Mouse (Mus musculus): ENCODE measurements at regions not wholly inside any gene's neighbourhood (a gene's known extent, or its start where the extent isn't known, plus 50 kb on each side); places are given as distances from the start of the nearest gene placed in this dataset.
A peak's percentile ranks its signal among the peaks of the same experiment; 100 is the strongest.

DNA sequence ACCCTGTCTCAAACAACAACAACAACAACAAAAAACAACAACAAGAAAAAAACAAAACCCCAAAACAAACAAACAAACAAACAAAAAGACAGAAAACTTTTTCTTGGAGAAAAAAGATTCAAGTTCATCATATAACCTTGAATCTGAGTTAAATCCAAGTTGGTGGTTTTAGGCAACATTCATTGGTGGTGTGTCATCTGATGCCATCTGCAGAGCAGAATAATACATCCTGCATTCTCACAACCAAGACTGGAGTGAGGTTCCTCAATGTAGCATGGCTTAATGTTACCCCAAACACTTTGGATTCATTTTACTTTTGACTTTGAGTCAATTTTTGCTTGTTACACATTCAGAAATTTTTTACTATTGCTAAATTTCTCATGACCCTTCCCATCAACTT, 577.3 kb upstream of the 4930452B06Rik start:
- Histone ChIP-seq H3K4me1 (replicated peaks; ENCODE audit: low read depth, low read length) (peaks cover 13% of the 10 kb centered on the region), H3K9me3 (ENCODE audit: low read length) (no peaks in the 10 kb centered on the region), H3K27me3 (ENCODE audit: insufficient read depth, low read length) (no peaks in the 10 kb centered on the region), H3K4me3 (replicated peaks; ENCODE audit: low read length) (no peak overlapping the region), H3K36me3 (ENCODE audit: insufficient read depth, low read length) (no peaks in the 10 kb centered on the region)
- no peak for TF ChIP-seq POU5F1 (IDR thresholded peaks at IDR 0.05; ENCODE audit: borderline replicate concordance, low read length)
- TF ChIP-seq NANOG (IDR thresholded peaks at IDR 0.05; ENCODE audit: borderline replicate concordance, low read length): no peak
- TF ChIP-seq CTCF (conservative IDR thresholded peaks at IDR 0.05; ENCODE audit: low read length): no peak

DNA sequence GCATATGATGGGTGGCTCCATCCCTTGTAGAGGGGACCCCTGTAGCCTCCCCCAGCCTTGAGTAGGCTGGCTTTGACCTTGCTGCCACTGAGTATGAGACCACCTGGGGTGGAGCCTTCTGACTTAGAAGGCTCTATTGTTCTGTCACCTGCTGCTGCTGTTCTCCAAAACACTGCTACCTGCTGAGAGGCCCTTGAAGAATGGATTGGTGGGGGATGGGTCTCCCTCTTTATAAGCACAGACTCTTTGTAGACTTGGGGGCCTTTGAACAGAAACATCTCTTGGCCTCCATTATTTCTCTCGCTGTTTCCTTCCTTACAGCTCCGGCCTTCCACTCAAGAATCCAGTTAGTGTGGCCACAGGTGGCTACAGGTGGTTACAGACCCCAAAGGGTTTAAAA, 576.1 kb upstream of the 4930452B06Rik start:
- H3K4me1 ChIP-seq (replicated peaks; ENCODE audit: low read depth, low read length): peaks cover 13% of the 10 kb centered on the region
- no peaks in the 10 kb centered on the region for H3K36me3 ChIP-seq (ENCODE audit: insufficient read depth, low read length)
- peak; percentile 76; the same call in 1 of the 2 replicates for TF ChIP-seq NANOG (IDR thresholded peaks at IDR 0.05; ENCODE audit: borderline replicate concordance, low read length)
- TF ChIP-seq CTCF (conservative IDR thresholded peaks at IDR 0.05; ENCODE audit: low read length): no peak
- no peaks in the 10 kb centered on the region for H3K27me3 ChIP-seq (ENCODE audit: insufficient read depth, low read length)
- no peaks in the 10 kb centered on the region for H3K9me3 ChIP-seq (ENCODE audit: low read length)
- no peak overlapping the region for H3K4me3 ChIP-seq (replicated peaks; ENCODE audit: low read length)

DNA sequence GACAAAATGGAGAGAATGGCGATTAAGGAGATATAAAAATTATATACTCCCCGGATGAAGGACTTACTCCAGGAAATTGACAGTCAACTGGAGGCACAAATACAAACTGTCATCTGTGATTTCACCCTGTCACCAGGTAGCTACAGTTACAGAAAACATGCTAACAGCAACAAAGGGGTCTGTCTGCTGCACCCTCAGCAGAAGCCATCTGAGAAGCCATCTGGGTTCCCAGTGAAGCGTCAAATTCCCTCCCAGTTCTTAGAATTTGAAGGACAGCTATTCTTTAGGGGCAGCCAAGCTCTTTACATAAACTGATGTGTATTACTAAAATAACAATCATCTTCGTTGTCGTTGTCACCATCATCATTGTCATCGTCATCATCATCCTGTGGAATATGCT, 561.6 kb upstream of the 4930452B06Rik start:
- H3K27me3 ChIP-seq (ENCODE audit: insufficient read depth, low read length): no peaks in the 10 kb centered on the region
- TF ChIP-seq NANOG (IDR thresholded peaks at IDR 0.05; ENCODE audit: borderline replicate concordance, low read length) (no peak), CTCF (conservative IDR thresholded peaks at IDR 0.05; ENCODE audit: low read length) (no peak), POU5F1 (IDR thresholded peaks at IDR 0.05; ENCODE audit: borderline replicate concordance, low read length) (no peak)
- no peaks in the 10 kb centered on the region for H3K4me1 ChIP-seq (replicated peaks; ENCODE audit: low read depth, low read length)
- no peaks in the 10 kb centered on the region for H3K36me3 ChIP-seq (ENCODE audit: insufficient read depth, low read length)
- no peak overlapping the region for H3K4me3 ChIP-seq (replicated peaks; ENCODE audit: low read length)
- H3K9me3 ChIP-seq (ENCODE audit: low read length): no peaks in the 10 kb centered on the region

DNA sequence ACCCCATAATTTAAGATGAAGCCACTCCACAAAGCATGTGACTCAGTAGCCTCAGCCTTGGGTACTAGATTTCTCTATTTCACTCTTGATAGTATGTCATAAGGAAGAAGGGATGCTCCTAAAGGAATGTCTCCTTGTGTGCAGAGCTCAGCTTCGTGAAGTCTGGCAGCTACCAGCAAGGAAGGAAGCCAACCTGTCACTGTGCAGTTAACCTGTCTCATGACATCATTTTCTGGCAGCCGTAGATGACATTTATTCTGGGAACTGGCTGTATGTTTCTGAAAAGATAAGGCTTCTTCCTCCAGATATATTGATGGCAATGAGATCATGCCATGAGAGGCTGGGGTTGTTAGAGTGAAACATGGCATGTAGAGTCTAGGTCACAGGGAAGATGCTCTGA, 534.2 kb upstream of the 4930452B06Rik start:
- Histone ChIP-seq H3K4me1 (replicated peaks; ENCODE audit: low read depth, low read length) (no peaks in the 10 kb centered on the region), H3K27me3 (ENCODE audit: insufficient read depth, low read length) (no peaks in the 10 kb centered on the region), H3K36me3 (ENCODE audit: insufficient read depth, low read length) (no peaks in the 10 kb centered on the region), H3K9me3 (ENCODE audit: low read length) (no peaks in the 10 kb centered on the region), H3K4me3 (replicated peaks; ENCODE audit: low read length) (no peak overlapping the region)
- TF ChIP-seq CTCF (conservative IDR thresholded peaks at IDR 0.05; ENCODE audit: low read length): no peak
- no peak for TF ChIP-seq POU5F1 (IDR thresholded peaks at IDR 0.05; ENCODE audit: borderline replicate concordance, low read length)
- no peak for TF ChIP-seq NANOG (IDR thresholded peaks at IDR 0.05; ENCODE audit: borderline replicate concordance, low read length)

DNA sequence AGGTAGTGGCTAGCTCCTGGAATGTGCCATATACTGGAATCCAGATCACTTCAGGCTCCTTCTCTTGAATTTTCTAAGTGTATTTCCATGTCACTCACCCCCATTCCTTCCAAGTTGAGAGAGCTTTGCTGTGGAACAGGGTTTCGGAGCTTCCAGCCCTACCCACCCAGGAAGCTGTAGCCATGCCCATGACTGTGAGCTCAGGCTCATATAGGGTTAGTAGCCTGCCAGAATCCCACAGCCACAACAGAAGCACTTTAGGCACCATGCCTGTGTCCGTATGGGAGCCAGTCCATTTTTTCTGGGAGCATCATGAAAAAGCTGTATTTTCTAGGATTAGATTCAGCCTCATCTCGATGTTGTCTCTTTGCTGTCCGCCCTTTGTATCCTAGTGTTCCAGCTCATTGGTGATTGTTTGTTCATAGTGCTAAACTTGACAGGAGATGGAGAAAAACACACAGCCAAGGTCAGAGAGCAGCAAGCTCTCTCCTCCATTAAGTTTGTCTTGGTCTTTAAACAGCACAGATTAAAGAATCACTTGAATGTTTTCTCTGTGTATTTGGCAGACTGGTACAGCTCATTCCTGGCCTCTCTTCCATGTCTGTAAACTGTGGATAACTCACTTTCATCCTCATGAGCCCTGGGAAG, 526.2 kb upstream of the 4930452B06Rik start:
- Histone ChIP-seq H3K36me3 (ENCODE audit: insufficient read depth, low read length) (no peaks in the 10 kb centered on the region), H3K4me3 (replicated peaks; ENCODE audit: low read length) (no peak overlapping the region), H3K9me3 (ENCODE audit: low read length) (no peaks in the 10 kb centered on the region), H3K27me3 (ENCODE audit: insufficient read depth, low read length) (no peaks in the 10 kb centered on the region), H3K4me1 (replicated peaks; ENCODE audit: low read depth, low read length) (no peaks in the 10 kb centered on the region)
- TF ChIP-seq CTCF (conservative IDR thresholded peaks at IDR 0.05; ENCODE audit: low read length) (no peak), NANOG (IDR thresholded peaks at IDR 0.05; ENCODE audit: borderline replicate concordance, low read length) (no peak), POU5F1 (IDR thresholded peaks at IDR 0.05; ENCODE audit: borderline replicate concordance, low read length) (no peak)

DNA sequence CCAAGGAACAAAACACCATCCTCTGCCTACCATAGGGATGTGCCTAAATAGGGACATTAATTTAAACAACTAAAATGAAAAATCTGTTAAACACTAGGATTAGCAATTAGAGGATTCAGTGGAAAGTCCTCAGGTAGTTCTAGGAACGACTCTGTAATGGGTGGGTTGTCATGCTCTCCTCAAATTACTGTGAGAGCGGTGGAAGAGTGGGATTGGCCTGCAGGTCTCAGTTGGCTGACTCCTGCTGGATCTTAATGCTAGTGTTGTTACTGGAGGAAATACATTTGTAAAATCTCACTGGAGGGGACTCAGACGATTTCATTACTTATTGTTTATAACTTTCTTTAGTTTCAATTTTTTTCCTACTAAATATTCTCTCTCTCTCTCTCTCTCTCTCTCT, 525.6 kb upstream of the 4930452B06Rik start:
- no peaks in the 10 kb centered on the region for H3K27me3 ChIP-seq (ENCODE audit: insufficient read depth, low read length)
- no peak overlapping the region for H3K4me3 ChIP-seq (replicated peaks; ENCODE audit: low read length)
- H3K9me3 ChIP-seq (ENCODE audit: low read length): no peaks in the 10 kb centered on the region
- TF ChIP-seq CTCF (conservative IDR thresholded peaks at IDR 0.05; ENCODE audit: low read length): no peak
- no peak for TF ChIP-seq NANOG (IDR thresholded peaks at IDR 0.05; ENCODE audit: borderline replicate concordance, low read length)
- no peak for TF ChIP-seq POU5F1 (IDR thresholded peaks at IDR 0.05; ENCODE audit: borderline replicate concordance, low read length)
- H3K36me3 ChIP-seq (ENCODE audit: insufficient read depth, low read length): no peaks in the 10 kb centered on the region
- H3K4me1 ChIP-seq (replicated peaks; ENCODE audit: low read depth, low read length): no peaks in the 10 kb centered on the region

DNA sequence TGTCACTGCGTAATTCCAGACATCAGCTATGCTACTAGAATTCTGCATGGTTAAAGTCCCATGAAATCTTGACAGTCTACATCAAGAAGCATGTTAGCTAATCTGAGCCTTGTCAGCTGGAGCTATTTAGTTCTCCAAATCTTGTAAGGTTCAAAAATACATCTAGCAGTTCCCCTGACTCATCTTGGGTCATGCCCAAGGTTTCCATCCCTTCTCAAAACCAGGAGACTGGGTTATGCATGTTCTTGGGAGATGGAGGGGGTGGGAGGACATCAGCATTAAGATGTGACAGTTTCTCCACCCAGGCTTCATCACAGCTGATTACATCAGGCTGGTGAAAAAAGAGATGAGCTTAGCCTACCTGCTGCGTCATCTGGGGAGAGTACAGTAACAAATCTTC, 495.3 kb upstream of the 4930452B06Rik start:
- Histone ChIP-seq H3K4me1 (replicated peaks; ENCODE audit: low read depth, low read length) (no peaks in the 10 kb centered on the region), H3K9me3 (ENCODE audit: low read length) (no peaks in the 10 kb centered on the region), H3K36me3 (ENCODE audit: insufficient read depth, low read length) (no peaks in the 10 kb centered on the region), H3K4me3 (replicated peaks; ENCODE audit: low read length) (no peak overlapping the region), H3K27me3 (ENCODE audit: insufficient read depth, low read length) (no peaks in the 10 kb centered on the region)
- TF ChIP-seq POU5F1 (IDR thresholded peaks at IDR 0.05; ENCODE audit: borderline replicate concordance, low read length): no peak
- TF ChIP-seq NANOG (IDR thresholded peaks at IDR 0.05; ENCODE audit: borderline replicate concordance, low read length): no peak
- TF ChIP-seq CTCF (conservative IDR thresholded peaks at IDR 0.05; ENCODE audit: low read length): no peak

DNA sequence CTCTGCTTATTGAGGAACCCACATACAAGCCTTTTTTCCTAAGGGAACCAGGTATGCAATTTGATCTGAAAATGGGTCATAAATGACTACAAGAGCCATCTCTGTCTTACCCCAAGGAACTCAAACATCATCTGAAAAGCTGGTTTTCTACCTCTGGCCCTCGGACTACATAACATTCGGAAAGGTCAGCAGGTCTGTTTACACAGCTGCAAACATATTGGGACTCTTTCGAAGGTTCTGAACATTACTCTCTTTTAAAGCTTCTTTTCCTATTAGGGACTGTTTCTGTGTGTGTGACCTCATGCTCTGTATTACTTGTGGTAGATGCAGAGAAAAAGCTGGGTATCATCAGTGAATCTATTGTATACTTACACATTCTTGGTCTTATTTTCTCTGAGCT, 491.9 kb upstream of the 4930452B06Rik start:
- Histone ChIP-seq H3K4me1 (replicated peaks; ENCODE audit: low read depth, low read length) (no peaks in the 10 kb centered on the region), H3K9me3 (ENCODE audit: low read length) (no peaks in the 10 kb centered on the region), H3K4me3 (replicated peaks; ENCODE audit: low read length) (no peak overlapping the region), H3K36me3 (ENCODE audit: insufficient read depth, low read length) (no peaks in the 10 kb centered on the region), H3K27me3 (ENCODE audit: insufficient read depth, low read length) (no peaks in the 10 kb centered on the region)
- TF ChIP-seq POU5F1 (IDR thresholded peaks at IDR 0.05; ENCODE audit: borderline replicate concordance, low read length): no peak
- TF ChIP-seq NANOG (IDR thresholded peaks at IDR 0.05; ENCODE audit: borderline replicate concordance, low read length): no peak
- TF ChIP-seq CTCF (conservative IDR thresholded peaks at IDR 0.05; ENCODE audit: low read length): no peak

DNA sequence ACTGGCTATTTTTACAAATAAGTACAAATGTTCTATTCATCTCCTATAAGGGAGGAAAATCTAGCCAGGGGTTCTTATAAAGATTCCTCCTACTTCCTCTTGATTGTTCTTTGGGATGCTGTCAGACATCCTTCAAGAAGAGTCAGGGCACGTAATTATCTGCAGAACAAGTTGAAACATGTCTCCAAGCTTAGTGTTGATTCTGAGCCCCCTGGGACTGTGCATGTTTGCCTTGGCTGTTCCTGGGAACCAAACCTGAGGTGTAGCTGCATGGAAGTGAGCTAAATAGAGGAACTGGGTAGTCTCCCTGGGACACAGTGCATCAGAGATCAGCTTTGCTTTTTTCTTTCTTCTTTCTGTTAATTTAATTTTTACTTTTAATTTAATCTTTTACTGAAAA, 484.8 kb upstream of the 4930452B06Rik start:
- H3K9me3 ChIP-seq (ENCODE audit: low read length): no peaks in the 10 kb centered on the region
- peaks cover 10% of the 10 kb centered on the region; the same call in 1 of the 2 replicates for H3K4me1 ChIP-seq (replicated peaks; ENCODE audit: low read depth, low read length)
- no peak overlapping the region for H3K4me3 ChIP-seq (replicated peaks; ENCODE audit: low read length)
- no peaks in the 10 kb centered on the region for H3K27me3 ChIP-seq (ENCODE audit: insufficient read depth, low read length)
- H3K36me3 ChIP-seq (ENCODE audit: insufficient read depth, low read length): no peaks in the 10 kb centered on the region
- TF ChIP-seq POU5F1 (IDR thresholded peaks at IDR 0.05; ENCODE audit: borderline replicate concordance, low read length): no peak
